Mouse (Mus musculus) kidney, adult 18-20 months (tissue): ENCODE results near the gene Cd3e.
"Not testable (repeated sequence)": the region's sequence is repeated elsewhere in the genome, so short reads cannot be mapped to it uniquely, and the experiment has no call there.

ENCODE experiments used
- DNase-seq: peaks from one replicate; pipeline ENCODE4 v3.0.0; 2021

The Cd3e gene

DNA sequence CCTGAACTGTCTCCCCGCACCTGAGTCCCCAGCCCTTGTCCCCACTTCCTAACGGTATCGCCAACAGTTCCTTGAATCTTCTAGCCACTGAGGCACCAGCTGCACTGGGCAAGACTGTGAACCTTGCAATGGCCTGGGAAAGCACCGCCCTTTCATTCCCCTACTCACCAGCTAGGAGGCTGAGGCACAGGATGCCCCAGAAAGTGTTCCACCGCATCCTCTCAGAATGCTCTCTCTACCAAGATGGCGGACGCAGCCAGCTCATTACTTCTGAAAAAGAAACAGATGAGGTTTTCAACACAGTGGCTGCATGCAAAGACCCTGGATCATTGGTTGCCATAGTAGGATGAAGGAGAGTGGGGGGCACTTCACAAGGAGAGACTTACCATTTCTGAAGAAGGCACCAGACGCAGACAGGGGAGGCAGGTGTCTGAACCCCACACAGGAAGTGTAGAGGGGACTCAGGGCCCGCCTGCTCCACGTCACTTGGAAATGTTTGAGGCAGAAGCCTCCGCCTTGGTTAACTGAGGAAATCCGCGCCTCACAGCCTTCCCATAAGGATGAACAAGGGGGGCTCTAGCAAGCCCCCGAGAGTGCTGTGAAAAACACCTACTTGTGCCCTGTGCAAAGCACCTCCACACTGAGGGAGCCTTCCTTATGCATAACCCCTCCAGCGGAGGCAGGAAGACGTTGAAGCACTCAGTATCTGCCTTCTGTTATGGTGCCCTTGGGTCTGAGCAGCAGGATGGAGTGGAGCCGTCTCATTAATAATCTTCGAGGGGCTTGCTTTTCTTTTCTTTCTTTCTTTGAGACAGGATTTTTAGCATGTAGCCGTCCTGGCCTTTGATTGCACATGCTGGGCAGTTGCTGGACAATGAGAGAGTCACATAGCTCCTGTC lies at the start of gene Cd3e:
Gene Cd3e (minus strand): TSS at position 448 of the 899 bp plus-strand sequence.
- DNase-seq: no peak

DNA sequence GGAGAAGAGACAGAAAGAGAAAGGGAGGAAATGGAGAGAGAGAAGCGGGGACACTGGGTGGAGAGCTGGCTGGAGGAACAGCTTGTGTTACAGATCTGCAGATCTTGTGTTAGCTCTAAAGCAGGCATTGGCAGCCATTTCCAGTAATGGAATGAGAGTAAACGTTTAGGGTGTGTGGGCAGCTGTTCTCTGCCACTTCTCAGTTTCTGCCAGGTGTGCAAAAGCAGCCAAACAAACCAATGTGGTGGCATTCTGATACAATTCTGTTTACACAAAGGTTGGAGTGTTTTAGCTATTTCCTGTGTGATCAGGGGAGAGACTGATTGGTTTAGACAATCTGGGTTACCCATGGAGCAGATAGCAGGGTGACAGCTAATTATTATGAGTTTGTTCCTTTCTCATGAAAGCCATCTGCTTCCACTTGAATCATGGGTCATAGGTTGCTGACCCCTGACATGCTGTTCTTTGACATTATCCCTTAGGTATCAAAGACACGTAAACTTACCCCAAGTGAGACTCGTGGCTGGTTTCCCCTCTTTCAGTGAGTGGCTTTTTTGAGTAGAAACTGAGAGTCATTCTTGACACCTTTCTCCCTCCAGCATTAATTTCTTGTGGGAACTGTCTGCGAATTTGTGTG lies 49.0 kb upstream of the Cd3e start:
- DNase-seq: no peak

DNA sequence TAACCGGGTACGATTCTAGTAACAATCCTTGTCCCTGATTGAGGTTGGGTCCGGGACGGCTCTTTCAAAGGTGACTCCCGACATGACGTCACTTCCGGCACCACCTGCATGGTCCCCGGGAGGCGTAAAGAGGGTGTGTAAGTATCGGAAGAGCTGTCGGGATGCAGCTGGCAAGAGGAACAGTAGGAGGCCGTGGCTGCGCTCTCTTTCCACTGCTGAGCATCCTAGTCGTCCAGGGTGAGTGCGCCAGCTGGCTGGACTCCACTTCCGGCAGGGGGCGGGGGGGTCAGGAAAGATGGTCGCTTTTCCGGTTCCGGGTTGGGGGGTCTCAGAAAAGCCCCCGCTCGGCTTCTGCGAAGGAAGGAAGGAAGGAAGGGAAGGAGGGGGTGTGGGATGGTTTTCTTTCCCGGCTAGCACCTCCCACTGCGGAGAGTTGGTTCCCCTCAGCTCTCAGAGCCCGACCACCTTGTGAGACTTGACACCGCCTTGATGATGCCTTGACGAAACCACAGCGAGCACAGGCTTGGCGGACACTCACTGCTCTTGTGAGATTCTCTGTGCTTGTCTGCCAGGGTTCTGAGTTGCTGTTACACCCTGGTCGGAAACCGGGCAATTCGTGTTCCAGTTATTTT lies 45.8 kb upstream of the Cd3e start, which contains the start of gene Mpzl3:
Gene Mpzl3 (plus strand): TSS at position 105 of the 632 bp plus-strand sequence.
- peak; percentile 90 for DNase-seq

DNA sequence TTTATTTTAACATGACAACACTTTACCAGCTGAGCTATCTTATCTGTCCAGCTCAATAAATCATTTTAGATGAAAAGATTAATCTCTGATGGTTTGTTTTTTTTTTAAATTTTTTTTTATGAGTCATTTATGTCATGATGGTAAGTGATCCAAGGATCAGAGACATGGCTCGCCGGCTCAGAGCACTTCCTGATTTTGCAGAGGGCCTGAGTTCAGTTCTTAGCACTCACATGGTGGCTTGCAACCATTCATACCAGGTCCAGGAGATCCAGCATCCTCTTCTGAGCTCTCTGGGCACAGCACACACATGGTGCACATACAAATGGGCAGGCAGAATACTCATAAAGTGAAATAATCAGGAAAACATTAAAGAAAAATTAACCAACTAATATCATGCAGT lies 40.9 kb upstream of the Cd3e start:
- DNase-seq: no peak

DNA sequence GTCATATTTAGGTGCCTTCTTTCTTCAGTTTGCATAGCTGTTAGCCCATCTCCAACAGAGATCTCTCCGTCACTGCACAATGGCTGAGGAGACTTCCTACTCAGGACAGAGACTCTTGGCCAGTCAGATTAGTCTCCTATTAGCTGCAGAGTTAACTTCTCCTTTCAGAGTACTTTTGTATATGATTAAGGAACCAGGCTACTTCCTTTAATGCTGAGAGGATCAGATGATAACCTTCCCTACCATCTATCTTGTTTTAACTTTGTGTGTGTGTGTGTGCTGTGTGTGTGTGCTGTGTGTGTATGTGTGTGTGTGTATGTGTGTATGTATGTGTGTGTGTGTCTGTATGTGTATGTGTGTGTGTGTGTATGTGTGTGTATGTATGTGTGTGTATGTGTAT lies 40.3 kb upstream of the Cd3e start:
- DNase-seq: no peak

DNA sequence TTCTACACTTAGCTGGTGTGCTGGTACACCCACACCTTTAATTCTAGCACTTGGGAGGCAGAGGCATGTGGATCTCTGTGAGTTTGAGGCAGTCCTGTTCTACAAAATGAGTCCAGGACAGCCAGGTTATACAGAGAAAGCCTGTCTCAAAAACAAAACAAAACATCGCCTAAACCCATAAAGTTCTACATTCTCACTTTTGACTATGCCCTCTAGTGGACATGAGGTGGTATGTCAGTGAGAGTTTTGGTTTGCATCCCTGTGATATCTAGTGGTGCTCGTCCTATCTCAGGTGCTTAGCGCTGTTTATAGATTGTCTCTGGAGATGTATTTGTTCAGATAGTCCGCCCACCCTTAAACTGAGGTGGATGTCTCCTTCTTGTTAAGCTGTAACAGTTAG lies 39.1 kb upstream of the Cd3e start:
- DNase-seq: peak; percentile 21

DNA sequence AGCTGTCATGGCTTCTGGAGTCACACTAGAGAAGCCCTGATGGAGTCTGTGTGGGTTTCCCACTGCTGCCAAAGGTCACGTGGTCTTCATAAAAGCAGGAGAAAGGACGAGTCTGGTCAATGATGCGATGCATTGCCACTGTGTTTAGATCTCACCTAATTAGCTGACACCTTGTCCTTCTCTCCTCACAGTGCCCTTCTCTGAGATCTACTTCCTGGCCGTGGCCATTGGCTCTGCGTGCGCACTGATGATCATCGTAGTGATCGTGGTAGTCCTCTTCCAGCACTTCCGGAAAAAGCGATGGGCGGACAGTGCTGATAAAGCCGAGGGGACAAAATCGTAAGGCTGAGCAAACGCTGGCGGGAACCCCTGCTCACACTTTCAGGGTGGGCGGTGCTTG lies 37.5 kb upstream of the Cd3e start:
- DNase-seq: no peak

DNA sequence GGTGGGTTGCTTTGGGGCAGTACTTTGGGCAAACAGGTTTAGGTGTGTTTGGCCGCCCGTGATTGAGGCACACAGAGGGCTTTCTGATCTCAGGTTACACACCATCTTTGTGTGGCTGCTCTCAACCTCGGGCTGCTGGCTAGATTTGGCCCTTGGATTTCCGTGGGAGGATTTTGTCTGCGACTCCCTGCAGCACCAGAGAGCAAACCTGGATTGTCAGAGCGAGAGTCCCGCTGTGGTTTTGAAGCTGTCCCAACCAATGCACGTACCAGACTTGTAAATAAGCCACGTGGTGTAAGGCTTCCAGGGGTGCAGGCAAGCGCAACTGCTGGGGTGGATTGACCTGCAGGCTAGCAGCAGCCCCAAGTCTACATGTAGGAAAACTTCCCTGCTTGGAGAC lies 33.5 kb upstream of the Cd3e start:
- peak; percentile 61 for DNase-seq

DNA sequence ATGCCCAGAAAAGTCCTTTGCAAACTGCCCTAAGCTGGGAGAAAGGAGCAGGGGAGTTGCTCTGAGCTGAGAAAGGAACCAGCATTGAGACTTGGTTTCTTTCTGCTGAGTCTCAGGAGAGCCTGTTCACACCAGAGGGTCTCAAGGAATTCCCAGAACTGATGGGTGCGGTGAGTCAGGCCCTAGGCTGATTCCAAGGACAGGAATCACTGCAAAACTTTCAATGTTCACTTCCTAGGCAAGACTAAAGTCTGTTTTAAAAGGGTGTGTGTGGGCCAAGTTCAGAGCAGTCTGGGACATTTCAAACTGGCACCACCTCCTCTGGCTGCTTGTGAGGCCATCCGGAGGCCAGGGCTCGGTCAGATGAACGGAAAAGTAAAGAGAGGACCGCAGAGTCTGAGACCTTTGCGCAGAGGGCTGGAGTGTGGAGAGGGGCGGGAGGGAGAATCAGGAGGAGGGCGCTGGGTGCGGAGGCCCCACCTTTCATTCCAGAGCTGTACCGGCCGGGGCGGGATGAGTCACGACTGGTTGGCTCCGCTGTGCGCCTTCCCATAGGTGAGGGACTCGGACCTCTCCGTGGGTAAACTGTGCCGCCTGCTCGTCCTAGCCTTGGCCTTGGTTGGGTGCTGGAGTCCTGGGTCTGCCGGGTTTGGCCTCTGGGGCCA lies 32.8 kb upstream of the Cd3e start:
- peak; percentile 81 for DNase-seq

DNA sequence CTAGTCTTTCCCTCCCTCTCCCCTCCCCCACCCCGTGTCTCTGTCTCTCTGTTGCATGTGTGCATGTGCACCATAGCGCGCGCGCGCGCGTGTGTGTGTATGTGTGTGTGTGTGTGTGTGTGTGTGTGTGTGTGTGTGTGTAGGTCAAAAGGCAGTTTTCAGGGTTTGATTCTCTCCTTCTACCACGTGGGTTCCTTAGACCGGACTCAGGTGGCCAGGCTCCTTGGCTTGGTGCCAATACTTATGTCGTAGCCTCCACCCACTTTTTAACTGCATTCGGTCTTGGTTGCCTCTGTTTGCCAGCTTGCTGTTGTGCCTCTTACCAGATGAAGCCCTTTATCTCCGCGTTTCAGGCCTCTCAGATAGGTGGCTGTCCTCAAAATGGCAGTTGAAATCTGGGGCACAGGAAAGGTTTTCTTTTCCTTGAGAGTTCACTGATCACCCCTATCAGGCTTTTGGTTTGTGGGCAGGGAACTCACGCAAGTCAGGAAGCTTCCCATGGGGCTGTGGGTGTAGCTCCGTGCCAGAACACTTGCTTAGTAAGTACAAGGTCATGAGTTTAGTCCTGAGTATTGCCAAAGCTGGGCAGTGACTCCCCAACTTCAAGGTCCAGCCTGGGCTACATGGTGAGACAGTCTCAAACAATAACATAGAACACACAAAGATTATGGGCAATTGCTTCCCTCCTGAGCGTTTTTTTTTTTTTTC lies 31.9 kb upstream of the Cd3e start:
- peak; percentile 62 for DNase-seq

DNA sequence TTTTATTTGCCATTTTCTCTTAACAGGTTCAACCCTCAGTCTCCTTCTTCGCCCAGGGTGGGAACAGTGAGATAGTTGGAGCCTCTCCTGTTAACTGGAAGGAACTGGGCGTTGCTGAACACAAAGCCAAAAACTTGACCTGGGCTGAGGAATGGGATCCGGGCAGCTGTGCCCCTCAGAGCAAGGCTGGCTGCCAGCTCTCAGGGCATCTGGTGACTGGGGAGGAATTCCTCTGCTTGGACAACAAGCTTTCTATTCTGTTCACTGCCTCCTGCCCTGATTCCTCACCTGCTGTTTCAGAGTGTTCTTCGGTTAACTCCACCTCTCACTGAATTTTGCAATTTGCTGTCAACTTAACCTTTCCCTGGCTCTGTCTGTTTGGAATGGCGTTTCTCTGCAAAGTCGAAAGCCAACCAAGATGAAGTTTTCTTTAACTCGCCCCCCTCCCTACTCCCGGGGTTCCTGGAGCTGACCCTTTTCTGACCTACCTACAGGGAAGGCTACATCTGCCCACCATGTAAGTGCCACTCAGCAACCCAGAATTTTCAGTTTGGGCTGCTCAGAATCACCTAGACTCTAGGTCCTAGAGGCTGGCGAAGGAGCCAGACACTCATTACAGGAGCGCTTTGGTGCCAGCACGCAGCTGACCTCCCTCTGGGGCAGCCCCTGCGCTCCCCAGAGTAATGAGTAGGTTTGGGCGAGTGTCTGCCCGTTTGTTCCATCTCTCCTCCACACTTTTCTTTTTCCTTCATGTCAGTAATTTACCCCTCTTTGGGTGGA lies 30.8 kb upstream of the Cd3e start:
- DNase-seq: peak; percentile 43

DNA sequence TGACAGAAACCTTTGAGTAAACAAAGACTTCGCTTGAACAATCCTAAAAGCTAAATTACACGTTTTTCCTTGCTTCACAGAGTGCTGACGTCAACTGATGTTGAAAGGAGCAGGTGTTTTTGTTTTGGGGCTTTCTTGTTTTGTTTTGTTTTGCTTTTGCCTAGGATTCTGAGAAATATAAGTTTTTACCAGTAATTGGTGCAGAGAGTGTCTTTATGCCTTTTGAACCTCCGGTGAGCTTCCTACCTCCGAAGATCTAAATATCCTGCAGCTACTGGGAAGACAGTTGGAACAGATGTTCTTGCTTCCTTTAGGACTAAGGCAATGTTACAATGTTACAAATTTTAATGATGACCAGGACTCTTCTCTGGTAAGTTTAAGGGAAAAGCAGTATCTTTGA lies 30.1 kb upstream of the Cd3e start, which contains the start of gene Mpzl2:
Gene Mpzl2 (plus strand): TSS at position 301 of the 400 bp plus-strand sequence.
- no peak for DNase-seq

DNA sequence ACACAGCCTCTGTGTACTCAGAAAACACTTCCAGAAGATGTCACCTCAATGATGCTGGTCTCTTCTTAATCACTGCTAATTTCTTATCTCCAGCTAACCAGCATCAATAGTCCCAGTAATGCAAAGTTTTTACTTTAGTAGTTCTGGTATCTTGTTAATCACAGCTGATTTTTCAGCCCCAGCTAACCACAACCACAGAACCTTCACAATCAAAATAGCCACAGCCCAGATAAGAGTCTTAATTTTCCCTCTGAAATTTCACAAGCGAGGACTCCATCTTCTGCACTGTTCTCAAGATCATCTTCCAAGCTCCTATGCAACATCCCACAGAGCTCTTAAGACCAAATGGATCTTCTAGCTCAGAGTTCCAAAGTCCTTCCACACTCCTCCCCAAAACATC lies 28.4 kb upstream of the Cd3e start:
- not testable (repeated sequence) for DNase-seq

DNA sequence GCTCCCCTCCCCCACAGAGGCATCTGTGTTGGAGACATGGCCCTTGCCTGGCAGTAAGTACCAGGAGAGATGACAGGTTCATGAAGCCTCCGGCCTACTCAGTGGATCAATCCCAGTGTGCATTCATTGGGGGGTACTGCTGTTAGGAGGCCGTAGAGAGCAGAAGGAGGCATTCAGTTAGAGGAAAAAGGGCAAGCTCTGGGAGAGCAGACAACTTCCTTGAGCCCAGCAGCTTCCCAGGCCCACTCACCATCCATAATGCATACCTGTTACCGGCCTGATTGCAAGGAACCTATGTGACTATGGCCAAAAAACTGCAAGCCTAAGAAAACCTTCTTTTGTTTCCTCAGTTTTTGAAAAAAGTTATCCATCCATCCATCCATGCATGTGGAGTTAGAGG lies 25.1 kb upstream of the Cd3e start:
- no peak for DNase-seq

DNA sequence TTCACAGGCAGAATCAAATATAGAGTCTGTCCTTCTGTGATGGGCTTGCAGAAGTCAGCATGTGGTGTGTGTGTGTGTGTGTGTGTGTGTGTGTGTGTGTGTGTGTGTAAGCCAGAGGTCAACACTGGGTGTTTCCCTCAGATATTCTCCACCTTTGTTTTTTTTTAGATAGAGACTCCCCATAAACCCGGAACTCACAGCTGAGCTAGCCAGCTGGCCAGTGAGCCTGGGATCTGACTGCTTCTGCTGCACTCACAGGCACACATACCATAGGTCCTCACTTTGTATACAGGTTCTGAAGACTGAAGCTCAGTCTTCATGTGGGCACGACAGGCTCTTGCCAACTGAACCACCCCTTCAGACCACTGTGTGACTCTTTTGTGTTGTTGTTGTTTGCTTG lies 22.8 kb upstream of the Cd3e start:
- DNase-seq: no peak

DNA sequence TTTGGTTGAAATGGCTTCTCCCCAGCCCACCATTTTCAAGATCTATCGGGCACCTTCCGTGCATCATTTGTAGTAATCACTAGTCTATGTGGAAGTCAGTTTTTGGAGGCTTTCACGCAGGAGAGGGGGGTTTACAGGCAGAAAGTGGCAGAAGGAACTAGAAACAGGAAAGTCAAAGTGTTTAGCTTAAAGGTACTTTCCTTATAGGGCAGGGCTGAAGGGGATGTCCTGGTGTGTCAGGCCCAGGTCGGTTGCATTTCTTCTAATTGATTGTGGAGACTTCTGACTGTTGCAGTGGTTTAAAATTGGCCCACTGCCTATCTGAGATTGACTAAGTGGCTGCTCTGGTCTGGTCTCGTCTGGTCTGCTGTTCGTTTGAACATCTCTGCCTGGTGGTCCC lies 20.9 kb upstream of the Cd3e start:
- no peak for DNase-seq

DNA sequence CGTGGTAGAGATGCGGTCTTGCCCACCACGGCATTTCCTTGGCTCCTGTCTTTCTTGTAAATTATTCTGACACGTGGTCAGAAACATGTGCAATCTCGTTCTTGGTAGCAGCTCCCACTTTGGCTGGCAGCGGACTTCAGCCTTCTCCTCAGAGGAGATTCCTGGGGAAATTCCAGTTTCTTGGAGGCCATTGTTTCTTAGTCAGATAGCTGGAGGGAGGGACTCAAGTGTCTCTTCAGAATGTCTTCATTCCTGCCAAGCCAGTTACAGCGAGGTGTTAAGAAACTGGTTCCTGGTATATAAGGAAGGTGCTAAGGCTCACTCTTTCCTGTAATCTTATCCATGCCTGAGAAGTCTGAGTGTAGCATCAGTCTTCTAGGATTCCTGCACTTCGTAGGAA lies 17.9 kb upstream of the Cd3e start:
- DNase-seq: no peak

DNA sequence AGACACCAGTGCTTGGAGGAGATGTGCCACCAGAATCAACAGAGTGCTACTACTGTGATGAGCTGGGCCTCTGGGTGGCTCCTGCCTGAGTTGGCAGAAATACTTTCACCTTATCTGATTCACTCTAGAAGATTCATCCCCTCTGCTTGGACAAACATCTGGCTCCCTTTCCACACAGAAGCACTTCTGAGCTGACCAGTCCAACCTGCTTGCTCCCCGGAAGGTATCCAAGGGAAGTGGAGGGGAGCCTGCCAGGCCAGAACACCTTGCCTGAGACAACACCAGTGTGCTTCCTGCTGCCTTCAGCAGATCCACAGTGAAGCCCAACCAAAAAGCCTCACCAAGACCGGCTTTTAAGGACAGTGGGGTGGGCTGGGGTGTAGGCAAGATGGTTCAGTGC lies 14.8 kb upstream of the Cd3e start:
- no peak for DNase-seq

DNA sequence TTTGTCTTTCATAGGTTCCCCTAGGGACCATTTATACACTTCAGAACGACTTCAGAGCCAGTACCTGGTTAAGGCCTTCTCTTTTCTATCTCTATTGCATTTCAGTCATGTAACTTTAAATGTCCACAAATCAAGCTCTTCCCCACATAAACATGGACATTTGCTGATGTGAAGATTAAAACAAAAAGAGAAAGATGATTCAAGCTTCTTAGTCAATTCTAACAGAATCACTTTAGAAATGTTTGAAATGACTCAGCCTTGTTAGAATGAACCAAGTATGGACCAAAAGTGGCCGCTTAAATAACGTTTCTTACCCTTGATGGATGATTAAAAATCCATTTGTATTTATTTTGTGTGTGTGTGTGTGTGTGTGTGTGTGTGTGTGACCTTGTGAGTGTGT lies 14.2 kb upstream of the Cd3e start:
- DNase-seq: no peak

DNA sequence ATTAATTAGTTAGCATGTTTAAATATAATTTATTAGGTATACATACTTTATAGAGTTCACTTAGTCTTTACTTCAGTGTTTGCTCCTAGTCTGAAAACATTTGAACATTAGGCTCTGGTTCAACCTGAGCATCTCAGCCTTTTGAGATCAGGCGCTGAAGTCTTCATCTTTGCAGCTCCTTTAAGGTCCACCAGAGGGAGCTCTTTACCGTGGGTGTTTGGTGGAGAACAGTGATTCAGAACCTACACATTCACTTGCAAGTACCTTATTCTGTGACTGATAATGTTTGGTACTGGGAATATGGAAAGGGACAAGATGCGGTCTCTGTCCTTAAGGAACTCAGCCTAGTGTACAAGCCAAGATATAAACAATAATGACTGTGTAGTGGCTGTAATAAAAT lies 13.4 kb upstream of the Cd3e start:
- DNase-seq: peak; percentile 48

DNA sequence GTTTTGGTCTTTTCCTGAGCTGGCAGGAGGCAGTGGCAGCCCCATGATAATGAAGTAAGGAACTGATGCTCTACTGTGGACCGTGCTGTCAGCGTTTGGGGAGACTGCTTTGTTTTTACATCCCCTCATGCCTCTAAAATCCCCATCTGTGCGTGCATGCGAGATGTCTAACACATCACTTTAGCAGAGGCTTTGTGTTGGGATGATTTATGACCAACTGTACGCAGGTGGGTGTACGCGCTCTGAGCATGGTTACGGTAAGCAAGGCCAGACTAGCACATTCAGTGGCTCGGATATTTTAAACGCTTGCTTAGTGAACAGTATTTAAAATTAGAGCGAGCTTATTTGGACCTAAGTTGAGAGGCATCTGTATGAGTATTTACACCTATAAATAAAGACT lies 8.6 kb upstream of the Cd3e start:
- DNase-seq: no peak

DNA sequence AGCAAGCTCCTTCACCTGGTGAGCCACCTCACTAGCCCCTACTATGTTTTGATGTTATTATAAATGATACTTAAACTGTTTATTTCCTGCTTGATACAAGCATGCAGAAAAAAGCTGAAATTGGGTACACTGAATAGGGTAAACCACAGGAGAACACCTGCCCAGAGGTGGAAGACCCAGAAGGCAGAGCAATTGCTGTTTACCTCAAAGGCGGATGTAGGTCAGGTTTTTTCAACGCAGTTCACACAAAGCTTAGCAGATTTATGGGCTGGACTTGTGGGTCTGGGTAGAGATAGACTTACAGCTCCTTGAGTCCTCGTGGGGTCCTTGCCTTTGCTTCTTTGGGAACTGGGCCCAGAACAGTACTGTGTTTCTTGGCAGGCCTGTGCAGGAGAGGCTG lies 6.4 kb upstream of the Cd3e start:
- no peak for DNase-seq
